Mouse (Mus musculus) ES-Bruce4 (cell line): ENCODE measurements around the gene Zfp512b. TPM values are rescaled to one million over a fixed set of nuclear protein-coding genes. Genes with fewer than 3 reads are reported as not detected.
A peak's percentile ranks its signal among the peaks of the same experiment; 100 is the strongest.

ENCODE experiments used
- H3K27ac ChIP-seq: 2 replicates; pipeline ENCODE4 v1.5.1; 2012; ENCODE audit warnings: low read length, inconsistent platforms; ENCODE audit not compliant: insufficient read depth
- H3K27me3 ChIP-seq: 2 replicates; pipeline ENCODE4 v1.6.1; 2012; ENCODE audit warnings: mild to moderate bottlenecking, low read length, inconsistent platforms; ENCODE audit not compliant: control insufficient read depth, poor library complexity, insufficient read depth, severe bottlenecking
- H3K36me3 ChIP-seq: 2 replicates; pipeline ENCODE4 v1.6.1; 2012; ENCODE audit warnings: inconsistent platforms, mild to moderate bottlenecking, low read length, moderate library complexity; ENCODE audit not compliant: control insufficient read depth, poor library complexity, insufficient read depth, severe bottlenecking
- H3K4me1 ChIP-seq: one replicate; pipeline ENCODE4 v1.8.1; 2011; ENCODE audit warnings: low read length; ENCODE audit not compliant: control insufficient read depth, insufficient read depth
- H3K4me3 ChIP-seq: 2 replicates; pipeline ENCODE4 v1.5.1; 2011; ENCODE audit warnings: low read depth, mild to moderate bottlenecking, low read length
- H3K9ac ChIP-seq: 2 replicates; pipeline ENCODE4 v1.6.1; 2012; ENCODE audit warnings: low read depth, mild to moderate bottlenecking, inconsistent platforms; ENCODE audit not compliant: poor library complexity, severe bottlenecking
- H3K9me3 ChIP-seq: replicated peaks from 2 replicates; pipeline ENCODE4 v1.6.1; 2012; ENCODE audit warnings: mild to moderate bottlenecking, low read length, inconsistent platforms; ENCODE audit not compliant: control insufficient read depth, poor library complexity, insufficient read depth, severe bottlenecking
- CTCF ChIP-seq: IDR thresholded peaks from one replicate; pipeline ENCODE4 v1.8.1; 2011; ENCODE audit warnings: low read depth, low read length
- EP300 ChIP-seq: IDR thresholded peaks from 2 replicates; pipeline ENCODE4 v1.6.1; 2011; ENCODE audit warnings: low read depth, low read length; ENCODE audit not compliant: insufficient read depth
- POLR2A ChIP-seq: IDR thresholded peaks from one replicate; pipeline ENCODE4 v1.8.1; 2011; ENCODE audit warnings: low read length; ENCODE audit not compliant: insufficient read depth
- polyA plus RNA-seq: library from polyadenylated mRNA; stranded (reverse); fragments of >200 nt; gene quantifications from 2 replicates; pipeline ENCODE4 v1.2.4, GENCODE M21; 2011; ENCODE audit warnings: low read depth; ENCODE audit not compliant: missing spikeins, insufficient read depth, insufficient read length

Gene Zfp512b
- polyA plus RNA-seq, 1 experiment = 14.6 TPM

DNA sequence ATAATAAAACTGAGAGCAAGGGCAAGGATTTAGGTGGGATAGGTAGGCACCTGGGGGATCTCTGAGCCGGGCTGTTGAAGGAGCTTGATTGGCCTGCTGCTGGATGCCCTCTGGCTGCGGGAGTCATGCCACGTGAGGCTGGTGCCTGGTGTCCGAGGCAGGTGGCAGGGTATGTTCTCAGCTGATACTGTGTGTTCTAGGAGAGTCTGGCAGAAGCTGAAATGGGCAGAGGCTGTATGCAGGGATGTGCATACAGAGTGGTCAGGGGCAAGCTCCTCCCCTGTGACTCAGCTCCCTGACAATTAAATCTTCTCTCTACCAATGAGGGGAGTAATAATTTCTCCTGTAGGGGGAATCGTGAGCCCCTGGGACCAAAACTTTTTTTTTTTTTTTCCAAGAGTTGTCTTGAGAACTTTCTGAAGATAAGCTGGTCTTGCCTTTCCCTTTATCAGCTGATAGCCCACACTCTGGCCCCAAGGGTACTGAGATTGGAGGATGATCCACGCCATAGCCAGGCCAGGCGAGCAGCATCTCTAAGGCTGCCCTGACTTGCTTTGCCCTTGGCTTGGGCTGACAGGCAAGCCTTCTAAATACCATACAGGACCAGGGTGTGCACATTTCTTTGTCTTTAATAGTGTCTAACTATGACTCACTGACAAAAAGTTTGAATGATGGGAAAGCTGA, 4.9 kb upstream of the Zfp512b start:
- TF ChIP-seq POLR2A (no peak), EP300 (no peak), CTCF (no peak)
- no peak overlapping the region for H3K27ac ChIP-seq
- no peaks in the 10 kb centered on the region for H3K4me1 ChIP-seq
- no peak overlapping the region for H3K9ac ChIP-seq
- no peak overlapping the region for H3K4me3 ChIP-seq
- H3K27me3 ChIP-seq = no peaks in the 10 kb centered on the region
- no peaks in the 10 kb centered on the region for H3K36me3 ChIP-seq
- H3K9me3 ChIP-seq = no peaks in the 10 kb centered on the region

- Histone ChIP-seq H3K36me3 (no peaks in the 10 kb centered on the region), H3K27me3 (no peaks in the 10 kb centered on the region), H3K9ac (no peak overlapping the region), H3K4me1 (no peaks in the 10 kb centered on the region), H3K27ac (no peak overlapping the region), H3K4me3 (no peak overlapping the region), H3K9me3 (no peaks in the 10 kb centered on the region)
- no peak for TF ChIP-seq POLR2A
- no peak for TF ChIP-seq EP300
- no peak for TF ChIP-seq CTCF
Measured at GRCm38 (mm10) chr2:181596221-181596960, 3.8 kb upstream of the Zfp512b start.

DNA sequence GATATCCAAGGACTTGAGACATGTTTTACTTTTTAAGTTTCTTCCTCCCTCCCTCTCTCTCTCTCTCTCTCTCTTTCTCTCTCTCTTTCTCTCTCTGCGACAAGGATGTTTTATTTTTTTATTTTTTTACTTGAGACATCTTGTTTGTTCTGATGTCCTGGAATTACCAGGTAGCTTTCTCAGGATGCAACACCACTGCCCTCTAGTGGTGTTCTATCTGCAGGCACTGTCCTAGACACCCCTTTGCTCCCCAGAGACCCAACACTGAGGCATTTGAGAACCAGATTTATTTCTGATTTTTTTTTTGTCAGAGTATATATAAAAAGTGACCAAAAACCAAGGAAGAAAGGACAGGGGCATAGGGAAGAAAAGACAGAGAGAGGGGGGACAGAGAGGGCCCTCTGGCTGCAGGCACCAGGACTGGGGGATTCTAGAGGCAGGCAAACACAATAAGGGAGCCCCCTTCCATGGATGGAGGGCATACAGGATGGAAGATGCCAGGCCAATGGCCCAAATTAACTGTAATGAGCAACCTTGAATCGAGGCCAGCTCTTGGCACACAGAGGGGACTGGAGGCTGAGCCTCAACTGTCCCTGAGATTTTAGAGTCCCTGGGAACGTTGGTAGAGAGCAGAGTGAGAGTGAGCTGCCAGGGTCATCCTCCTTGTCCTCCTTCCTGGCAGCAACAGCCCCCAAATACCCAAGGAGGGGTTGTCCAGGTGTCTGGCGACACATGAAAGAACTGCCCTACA, 2.5 kb upstream of the Zfp512b start:
- H3K27ac ChIP-seq = no peak overlapping the region
- H3K27me3 ChIP-seq = no peaks in the 10 kb centered on the region
- 0 out of 2 replicates have a peak, but pooled peaks cover 2% of the 10 kb centered on the region for H3K36me3 ChIP-seq
- no peaks in the 10 kb centered on the region for H3K4me1 ChIP-seq
- H3K4me3 ChIP-seq = no peak overlapping the region
- no peak overlapping the region for H3K9ac ChIP-seq
- no peaks in the 10 kb centered on the region for H3K9me3 ChIP-seq
- TF ChIP-seq CTCF (peak; percentile 53), EP300 (no peak)

GRCm38 (mm10) chr2:181593937-181594336, 1.3 kb upstream of the Zfp512b start:
- H3K36me3 ChIP-seq = 0 out of 2 replicates have a peak, but pooled peaks cover 2% of the 10 kb centered on the region
- TF ChIP-seq EP300 = no peak
- TF ChIP-seq POLR2A = no peak
- no peak for TF ChIP-seq CTCF
- H3K27me3 ChIP-seq = no peaks in the 10 kb centered on the region
- H3K4me1 ChIP-seq = no peaks in the 10 kb centered on the region
- H3K9me3 ChIP-seq = no peaks in the 10 kb centered on the region
- no peak overlapping the region for H3K9ac ChIP-seq
- H3K4me3 ChIP-seq = no peak overlapping the region
- H3K27ac ChIP-seq = no peak overlapping the region

- no peak overlapping the region for H3K27ac ChIP-seq
Measured at GRCm38 (mm10) chr2:181593042-181593421, 429 bp upstream of the Zfp512b start.

More at GRCm38 (mm10) chr2:181593042-181593421, 429 bp upstream of the Zfp512b start:
- H3K9ac ChIP-seq = peak overlapping the region; percentile 98
- H3K27me3 ChIP-seq = no peaks in the 10 kb centered on the region
- TF ChIP-seq POLR2A = no peak
- no peak for TF ChIP-seq CTCF
- no peak for TF ChIP-seq EP300
- no peaks in the 10 kb centered on the region for H3K4me1 ChIP-seq
- no peaks in the 10 kb centered on the region for H3K9me3 ChIP-seq
- H3K36me3 ChIP-seq = 0 out of 2 replicates have a peak, but pooled peaks cover 2% of the 10 kb centered on the region
- H3K4me3 ChIP-seq = peak overlapping the region; percentile 89
